Mouse (Mus musculus): ENCODE measurements around the gene Il21r. TPM values are rescaled to one million over a fixed set of nuclear protein-coding genes. Genes with fewer than 3 reads are reported as not detected.

Gene Il21r
- total and polyA plus RNA-seq, 3 experiments: 0.06 TPM; not detected in 2

DNA sequence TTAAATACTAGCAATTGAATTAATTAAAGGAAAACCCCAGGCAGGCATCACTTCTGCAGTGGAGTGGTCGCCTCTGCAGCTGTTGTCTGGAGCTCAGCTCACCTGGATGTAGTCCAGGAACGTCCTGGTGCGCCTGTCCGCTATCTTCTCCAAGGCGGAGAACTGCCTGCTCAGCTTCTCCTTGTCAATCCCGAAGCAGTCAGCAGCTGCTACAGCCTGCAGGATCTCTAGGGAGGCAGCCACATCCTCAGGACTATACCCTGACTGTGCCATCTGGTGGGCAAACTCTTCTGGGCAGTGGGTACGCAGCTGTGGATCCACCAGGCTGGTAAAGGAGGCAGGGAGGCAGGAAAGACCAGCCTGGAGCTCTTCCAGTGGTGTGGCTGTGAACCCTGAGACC, 42.2 kb downstream of the Il21r start:
- no peak for DNase-seq (ENCODE audit: low read depth, low spot score)
- H3K79me2 ChIP-seq (ENCODE audit: control insufficient read depth, insufficient read depth, low read length, poor library complexity): no peaks in the 10 kb centered on the region
- no peak overlapping the region for H3K4me3 ChIP-seq (ENCODE audit: control insufficient read depth in 1 of 2, insufficient read depth in 1 of 2, low read depth in 2 of 2, low read length in 2 of 2)
- peaks cover 0 to 7% of the 10 kb centered on the region in 2 experiments; a peak in 1 of 4 replicates for H3K36me3 ChIP-seq (ENCODE audit: control insufficient read depth in 1 of 2, insufficient read depth in 2 of 2, low read length in 2 of 2)
- no peaks in the 10 kb centered on the region for H3K4me1 ChIP-seq (ENCODE audit: control insufficient read depth in 1 of 2, insufficient read depth in 2 of 2, low read length in 2 of 2)
- H3K27me3 ChIP-seq (ENCODE audit: control insufficient read depth in 1 of 2, insufficient read depth in 2 of 2, low read length in 2 of 2): no peaks in the 10 kb centered on the region
- no peak overlapping the region for H3K9ac ChIP-seq (ENCODE audit: control insufficient read depth, low read depth, low read length, poor library complexity, severe bottlenecking)
- no peak for TF ChIP-seq ELF1 (IDR thresholded peaks at IDR 0.05; ENCODE audit: low read depth, low read length)
- no peak for TF ChIP-seq SIN3A (IDR thresholded peaks at IDR 0.05; ENCODE audit: low read length)
- TF ChIP-seq E2F4 (IDR thresholded peaks at IDR 0.05; ENCODE audit: borderline replicate concordance, low read depth, low read length): no peak
- no peak for TF ChIP-seq MYC (IDR thresholded peaks at IDR 0.05; ENCODE audit: low read depth, low read length)
- TF ChIP-seq TCF12 (IDR thresholded peaks at IDR 0.05; ENCODE audit: low read depth, low read length): no peak
- no peak for TF ChIP-seq GABPA (IDR thresholded peaks at IDR 0.05; ENCODE audit: low read depth, low read length)
- no peak for TF ChIP-seq POLR2A (IDR thresholded peaks at IDR 0.05; ENCODE audit: control insufficient read depth in 1 of 2, insufficient read depth in 1 of 2, low read depth in 1 of 2, low read length in 2 of 2, poor library complexity in 1 of 2)
- TF ChIP-seq TAL1 (IDR thresholded peaks at IDR 0.05; ENCODE audit: low read length): no peak
- no peak for TF ChIP-seq CHD1 (IDR thresholded peaks at IDR 0.05; ENCODE audit: low read depth, low read length)
- no peak for TF ChIP-seq USF2 (IDR thresholded peaks at IDR 0.05; ENCODE audit: borderline replicate concordance in 1 of 2, insufficient read depth in 1 of 2, low read depth in 1 of 2, low read length in 2 of 2)
- no peak for TF ChIP-seq MYB (IDR thresholded peaks at IDR 0.05; ENCODE audit: low read depth, low read length)
- TF ChIP-seq ETS1 (IDR thresholded peaks at IDR 0.05; ENCODE audit: low read depth, low read length): no peak
- no peak for TF ChIP-seq MAX (IDR thresholded peaks at IDR 0.05; ENCODE audit: low read length)
- no peak for TF ChIP-seq POLR2AphosphoS5 (IDR thresholded peaks at IDR 0.05; ENCODE audit: borderline replicate concordance, low read depth, low read length)
- no peak for TF ChIP-seq POLR2AphosphoS2 (IDR thresholded peaks at IDR 0.05; ENCODE audit: low read length)
- no peak overlapping the region for H3K27ac ChIP-seq (ENCODE audit: control insufficient read depth, low read depth, low read length)
- no peaks in the 10 kb centered on the region for H3K9me3 ChIP-seq (replicated peaks; ENCODE audit: insufficient read depth, low read length)

GRCm38 (mm10) chr7:125649013-125649412, 45.8 kb downstream of the Il21r start:
- Histone ChIP-seq H3K4me3 (ENCODE audit: control insufficient read depth in 1 of 2, insufficient read depth in 1 of 2, low read depth in 2 of 2, low read length in 2 of 2) (no peak overlapping the region), H3K27ac (ENCODE audit: control insufficient read depth, low read depth, low read length) (no peak overlapping the region), H3K9me3 (replicated peaks; ENCODE audit: insufficient read depth, low read length) (no peaks in the 10 kb centered on the region), H3K79me2 (ENCODE audit: control insufficient read depth, insufficient read depth, low read length, poor library complexity) (no peaks in the 10 kb centered on the region), H3K9ac (ENCODE audit: control insufficient read depth, low read depth, low read length, poor library complexity, severe bottlenecking) (no peak overlapping the region), H3K27me3 (ENCODE audit: control insufficient read depth in 1 of 2, insufficient read depth in 2 of 2, low read length in 2 of 2) (no peaks in the 10 kb centered on the region), H3K36me3 (ENCODE audit: control insufficient read depth in 1 of 2, insufficient read depth in 2 of 2, low read length in 2 of 2) (peaks cover 0 to 11% of the 10 kb centered on the region in 2 experiments; a peak in 1 of 4 replicates), H3K4me1 (ENCODE audit: control insufficient read depth in 1 of 2, insufficient read depth in 2 of 2, low read length in 2 of 2) (no peaks in the 10 kb centered on the region)
- TF ChIP-seq POLR2A (IDR thresholded peaks at IDR 0.05; ENCODE audit: control insufficient read depth in 1 of 2, insufficient read depth in 1 of 2, low read depth in 1 of 2, low read length in 2 of 2, poor library complexity in 1 of 2) (no peak), USF1 (IDR thresholded peaks at IDR 0.05; ENCODE audit: low read depth, low read length) (no peak), BHLHE40 (IDR thresholded peaks at IDR 0.05; ENCODE audit: borderline replicate concordance, low read depth, low read length) (no peak), MAFK (IDR thresholded peaks at IDR 0.05; ENCODE audit: borderline replicate concordance, low read depth, low read length) (no peak), ELF1 (IDR thresholded peaks at IDR 0.05; ENCODE audit: low read depth, low read length) (no peak), NELFE (IDR thresholded peaks at IDR 0.05; ENCODE audit: low read depth, low read length) (no peak), MAX (IDR thresholded peaks at IDR 0.05; ENCODE audit: low read length) (no peak), E2F4 (IDR thresholded peaks at IDR 0.05; ENCODE audit: borderline replicate concordance, low read depth, low read length) (no peak), ZC3H11A (IDR thresholded peaks at IDR 0.05; ENCODE audit: low read depth, low read length) (no peak), ZNF384 (IDR thresholded peaks at IDR 0.05; ENCODE audit: low read depth, low read length) (no peak), MEF2A (IDR thresholded peaks at IDR 0.05; ENCODE audit: extremely low read depth, insufficient replicate concordance, low read depth, low read length, poor library complexity, severe bottlenecking) (no peak), POLR2AphosphoS5 (IDR thresholded peaks at IDR 0.05; ENCODE audit: borderline replicate concordance, low read depth, low read length) (no peak), ETS1 (IDR thresholded peaks at IDR 0.05; ENCODE audit: low read depth, low read length) (no peak)
- DNase-seq (ENCODE audit: low read depth, low spot score): no peak
